Mouse (Mus musculus) cerebellum, adult 9-10 months (tissue): ENCODE results near the gene Ddi1.
"Not testable (repeated sequence)": the region's sequence is repeated elsewhere in the genome, so short reads cannot be mapped to it uniquely, and the experiment has no call there.

Source experiments
- DNase-seq: peaks from one replicate; pipeline ENCODE4 v3.0.0; 2022

The Ddi1 gene

GRCm38 (mm10) chr9:6269796-6270280 is at the start of gene Ddi1:
Gene Ddi1, minus strand, starts transcription at chr9:6269846.
- DNase-seq, result no peak

DNA sequence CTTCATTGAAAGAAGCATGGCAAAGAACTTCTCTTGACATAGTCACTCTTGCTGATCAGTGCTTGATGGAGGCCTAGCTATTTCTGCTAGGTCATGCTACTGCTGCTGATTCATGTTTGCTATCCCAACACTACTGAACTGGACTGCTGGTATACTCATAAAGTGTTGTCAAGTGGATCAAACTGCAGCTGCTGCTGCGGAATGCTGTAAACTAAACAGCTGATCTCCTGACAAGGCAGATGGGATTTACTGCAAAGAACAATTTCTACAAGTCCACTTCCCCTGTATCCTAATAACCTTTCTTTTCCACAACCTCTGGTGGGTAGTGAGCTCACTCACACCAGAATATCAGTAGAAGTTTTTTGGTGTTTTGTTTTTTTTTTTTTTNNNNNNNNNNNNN is 47.5 kb upstream of the Ddi1 start:
- DNase-seq, result no peak

- DNase-seq, result no peak
Observed at GRCm38 (mm10) chr9:6305847-6306246, 36.2 kb upstream of the Ddi1 start.

GRCm38 (mm10) chr9:6304590-6304989 is 34.9 kb upstream of the Ddi1 start:
- no peak for DNase-seq

DNA sequence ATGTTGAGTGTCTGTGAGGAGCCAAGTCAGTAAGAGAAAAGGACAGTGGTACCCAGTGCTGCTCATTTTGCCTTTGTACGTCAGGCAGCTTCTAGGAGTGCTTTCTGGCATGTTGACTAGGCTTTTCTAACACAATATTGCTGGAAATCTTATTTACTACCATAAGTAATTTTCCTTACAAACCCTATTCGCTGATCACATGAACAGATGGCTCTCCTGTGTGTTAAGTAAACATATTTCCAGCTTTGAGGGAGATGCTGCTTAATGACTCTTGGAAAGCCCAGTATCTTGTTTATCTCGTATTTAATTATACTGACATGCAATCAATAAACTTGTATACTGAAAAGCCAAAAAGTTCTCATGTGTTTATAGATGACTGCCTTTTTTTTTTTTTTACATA is 32.4 kb upstream of the Ddi1 start:
- no peak for DNase-seq

- DNase-seq, result no peak
Observed at GRCm38 (mm10) chr9:6298547-6298946, 28.9 kb upstream of the Ddi1 start.

DNA sequence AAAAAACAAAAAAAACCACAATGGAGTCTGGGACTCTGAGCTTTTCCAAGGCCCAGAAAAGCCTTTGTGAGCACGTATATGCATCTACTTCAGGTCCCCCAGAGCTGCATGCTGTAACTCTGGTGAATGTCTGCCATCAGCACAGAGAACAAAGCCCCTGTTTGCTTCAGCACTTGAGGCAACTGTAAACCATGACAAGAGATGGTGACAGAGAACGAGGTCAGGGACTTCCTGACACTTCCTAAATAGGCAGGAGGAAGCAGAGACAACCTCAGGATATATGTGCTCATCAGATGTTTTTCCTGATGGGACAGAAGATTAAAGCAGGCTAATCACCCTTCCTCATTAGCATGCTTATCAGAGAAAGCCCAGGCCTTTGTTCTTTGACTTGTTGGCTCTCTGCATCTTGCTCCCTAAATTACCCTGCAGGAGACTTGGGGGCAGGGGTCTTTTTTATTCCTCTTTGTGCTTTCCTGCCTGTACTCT is 19.6 kb upstream of the Ddi1 start:
- DNase-seq, result no peak

GRCm38 (mm10) chr9:6286770-6287169 is 17.1 kb upstream of the Ddi1 start:
- no peak for DNase-seq

DNA sequence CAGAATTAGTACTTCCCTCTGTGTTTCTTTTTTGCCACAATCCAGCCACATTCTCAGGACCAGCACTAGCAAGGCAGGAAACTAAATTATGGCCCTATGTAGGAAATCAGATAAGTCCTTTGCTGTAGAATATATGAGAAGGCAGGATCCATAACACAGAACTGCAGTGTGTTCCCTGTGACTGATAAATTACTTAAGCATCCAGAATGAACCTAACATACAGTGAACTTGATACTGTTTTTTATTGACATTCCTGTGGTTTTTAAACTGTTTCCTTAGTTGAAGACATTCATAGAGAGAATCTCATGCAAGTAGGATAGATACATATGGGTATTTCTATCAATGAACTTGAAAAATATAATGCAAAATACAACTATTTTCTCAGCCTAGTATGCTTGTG is 7.9 kb upstream of the Ddi1 start:
- no peak for DNase-seq

GRCm38 (mm10) chr9:6276395-6276794 is 6.7 kb upstream of the Ddi1 start:
- no peak for DNase-seq

DNA sequence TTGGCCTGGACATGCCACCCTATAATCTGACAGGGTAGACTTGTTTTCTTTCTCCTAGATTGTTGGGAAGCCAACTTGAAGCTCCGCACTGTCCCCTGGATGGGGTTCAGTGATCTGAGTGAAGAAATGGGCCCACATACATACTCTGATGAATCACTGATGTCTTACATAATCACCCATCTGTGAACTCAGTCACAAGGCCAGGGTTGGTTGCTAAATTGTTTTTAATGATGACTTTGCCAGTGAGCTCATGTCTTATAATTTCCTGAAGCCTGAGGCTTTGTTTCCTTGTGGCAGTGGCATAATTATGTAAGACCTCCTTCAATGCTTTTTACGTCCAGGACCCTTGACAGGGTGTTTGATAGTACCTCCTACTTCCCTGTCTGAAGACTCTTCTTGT is 4.8 kb downstream of the Ddi1 start:
- DNase-seq, result no peak

DNA sequence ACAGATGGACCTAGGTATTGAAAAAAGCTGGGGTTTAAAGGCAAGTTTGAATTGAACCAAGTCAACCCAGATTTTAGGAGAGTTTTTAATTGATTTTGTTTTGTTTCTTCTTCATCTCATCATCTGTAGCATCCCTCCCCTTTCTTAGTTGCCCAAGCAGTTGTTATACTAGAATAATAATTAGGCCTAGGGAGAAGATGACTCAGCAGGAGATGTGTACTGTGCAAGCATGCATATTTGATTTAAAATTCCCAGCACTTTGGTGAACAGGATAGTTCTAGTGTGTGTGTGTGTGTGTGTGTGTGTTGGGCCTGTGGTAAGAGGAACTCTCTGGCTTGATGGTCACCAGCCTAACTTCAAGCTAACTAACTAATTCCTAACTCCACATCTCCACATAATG is 12.6 kb downstream of the Ddi1 start:
- no peak for DNase-seq

DNA sequence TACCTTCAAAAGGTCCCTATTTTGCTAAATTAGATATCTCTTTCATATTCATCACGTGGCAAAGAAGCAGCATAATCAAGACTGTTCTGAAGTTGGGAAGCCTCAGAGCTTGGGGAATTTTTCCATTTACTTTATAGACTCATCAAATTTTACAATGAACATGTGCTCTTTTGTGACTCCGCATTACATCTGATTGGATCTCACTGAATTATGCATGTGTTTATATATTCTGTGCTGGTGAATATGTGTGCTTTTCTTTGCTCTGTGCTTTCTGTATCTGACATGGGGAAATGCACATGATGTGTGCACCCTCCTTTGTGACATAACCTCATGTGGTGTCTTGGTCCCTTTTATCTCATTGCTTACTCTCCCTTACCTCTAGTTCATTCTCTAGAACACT is 17.7 kb downstream of the Ddi1 start:
- no peak for DNase-seq

GRCm38 (mm10) chr9:6250320-6250719 is 19.3 kb downstream of the Ddi1 start:
- peak; percentile 1 for DNase-seq

GRCm38 (mm10) chr9:6235982-6236381 is 33.7 kb downstream of the Ddi1 start:
- not testable (repeated sequence) for DNase-seq

DNA sequence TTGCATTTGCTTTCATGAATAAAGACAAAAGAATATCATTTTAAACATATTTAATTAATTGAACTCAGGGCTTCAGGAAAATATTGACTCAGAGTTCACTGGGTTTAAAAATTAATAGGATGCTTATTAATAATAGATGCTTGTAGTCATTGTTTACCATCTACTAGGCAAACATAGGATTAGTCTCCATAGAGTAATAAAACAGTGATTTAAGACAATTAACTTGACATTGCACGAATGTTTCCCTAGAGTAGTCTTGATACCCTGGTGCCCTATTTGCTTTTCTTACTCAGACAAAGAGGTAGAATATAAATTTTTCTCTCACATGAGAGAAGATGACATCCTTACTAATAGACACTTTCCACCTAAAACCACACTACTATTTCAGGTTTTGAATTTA is 52.1 kb downstream of the Ddi1 start:
- DNase-seq, result no peak

GRCm38 (mm10) chr9:6212862-6213261 is 56.8 kb downstream of the Ddi1 start:
- DNase-seq, result no peak
